Mouse (Mus musculus) liver, embryonic 14.5 days (tissue): ENCODE measurements around the gene Tspan3.

Source experiments
- CTCF ChIP-seq: IDR thresholded peaks from 2 replicates; pipeline ENCODE4 v1.5.1; 2016; ENCODE audit warnings: antibody characterized with exemption, low read depth, control low read depth
- EP300 ChIP-seq: IDR thresholded peaks from 2 replicates; pipeline ENCODE4 v1.6.1; 2016; ENCODE audit warnings: antibody characterized with exemption, low read depth

DNA sequence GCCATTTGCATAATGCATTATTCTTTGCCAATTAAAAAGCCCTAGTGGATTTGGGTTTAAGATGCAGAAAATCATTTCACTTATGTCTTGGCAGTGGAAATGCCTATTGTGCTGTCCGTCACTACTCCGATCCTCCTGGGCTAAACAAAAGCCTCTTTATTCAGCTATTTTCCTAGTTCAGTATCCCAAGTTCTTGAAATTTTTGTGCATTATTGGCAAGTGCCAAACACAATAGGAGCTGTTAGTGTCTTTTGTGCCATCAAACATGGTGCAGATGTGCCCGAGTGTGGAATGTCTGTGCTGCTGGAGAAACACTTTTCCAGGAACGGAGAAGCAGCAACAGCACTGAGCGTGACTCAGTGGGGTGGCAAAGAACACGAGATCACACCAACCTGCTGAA is 2.4 kb upstream of the Tspan3 start:
- TF ChIP-seq CTCF (no peak), EP300 (no peak)
